Mouse (Mus musculus) spleen, embryonic (tissue): ENCODE measurements around the gene Krcc1.
"Not testable (repeated sequence)": the region's sequence is repeated elsewhere in the genome, so short reads cannot be mapped to it uniquely, and the experiment has no call there.

ENCODE experiments used
- CTCF ChIA-PET: fragments of 350-600 bp; sonication (Branson Sonifier 250); formaldehyde crosslinking; loops from one replicate; lab custom pipeline; 2022; lab: Charles Lee

The Krcc1 gene

GRCm38 (mm10) chr6:71330486-71330885, 59.0 kb downstream of the Krcc1 start:
- CTCF ChIA-PET, result interaction anchor here (0.5 to 0.6 kb wide), 2 partner anchors 34 to 834 kb away, joined by 3 to 4 read pairs; no protein-coding TSS in a partner anchor

DNA sequence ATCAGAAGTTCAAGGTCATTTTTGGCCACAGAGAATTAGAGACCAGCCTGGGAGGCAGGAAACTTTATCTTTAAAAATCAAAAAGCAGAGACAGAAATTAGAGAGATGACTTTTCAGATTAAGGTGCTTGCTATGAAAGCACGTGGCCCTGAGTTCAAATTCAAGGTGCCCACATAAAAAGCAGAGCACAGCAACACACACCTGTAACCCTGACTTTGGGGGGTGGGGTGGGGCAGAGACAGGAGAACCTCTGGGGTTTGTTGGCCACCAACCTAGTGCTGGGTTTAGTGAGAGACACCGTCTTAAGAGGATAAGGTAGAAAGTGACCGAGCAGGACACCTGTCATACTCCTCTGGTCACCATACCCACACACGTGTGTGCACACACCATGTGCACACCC, 60.0 kb downstream of the Krcc1 start:
- CTCF ChIA-PET, result not testable (repeated sequence)

GRCm38 (mm10) chr6:71332236-71332965, 60.9 kb downstream of the Krcc1 start:
- CTCF ChIA-PET, result no interaction called here

GRCm38 (mm10) chr6:71333031-71333430, 61.6 kb downstream of the Krcc1 start:
- CTCF ChIA-PET, result interaction anchor here (0.6 kb wide), 1 partner anchor 422 kb away, joined by 7 read pairs; no protein-coding TSS in a partner anchor

GRCm38 (mm10) chr6:71333578-71334273, 62.2 kb downstream of the Krcc1 start:
- CTCF ChIA-PET, result interaction anchor here (0.6 to 1.2 kb wide), 2 partner anchors 32 to 422 kb away, joined by 3 to 7 read pairs; no protein-coding TSS in a partner anchor
